Mouse (Mus musculus): ENCODE measurements at regions not wholly inside any gene's neighbourhood (a gene's known extent, or its start where the extent isn't known, plus 50 kb on each side); places are given as distances from the start of the nearest gene placed in this dataset.

DNA sequence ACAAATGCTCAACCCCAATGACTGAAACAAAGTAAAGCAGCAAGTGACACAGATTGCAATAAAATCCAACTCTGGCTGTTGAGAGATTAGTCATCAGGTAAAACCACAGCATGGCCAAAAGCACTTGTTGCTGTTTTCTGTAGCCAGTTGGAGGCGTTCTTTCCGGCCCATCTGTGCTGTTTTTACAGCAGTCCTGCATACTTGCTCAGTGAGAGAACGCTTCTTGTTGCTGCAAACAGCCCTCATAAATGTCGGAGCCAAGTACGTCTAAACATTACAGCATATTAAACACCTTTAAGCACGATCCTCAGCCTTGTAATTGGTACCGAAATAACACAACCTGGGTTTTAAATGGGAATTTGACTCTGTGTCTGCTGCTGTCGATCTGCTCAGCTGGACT, 65.6 kb upstream of the Hs3st3a1 start:
- no peak for DNase-seq (ENCODE audit: low spot score in 2 of 2)

GRCm38 (mm10) chr11:64335456-64335855, 99.7 kb upstream of the Hs3st3a1 start:
- no peak for DNase-seq (ENCODE audit: low spot score in 2 of 2)

- DNase-seq (ENCODE audit: low spot score in 2 of 2) = no peak
These were observed 102.7 kb upstream of the Hs3st3a1 start for GRCm38 (mm10) chr11:64332406-64332805.

GRCm38 (mm10) chr11:64331811-64332210, 103.3 kb upstream of the Hs3st3a1 start:
- DNase-seq (ENCODE audit: low spot score in 2 of 2) = no peak

- DNase-seq (ENCODE audit: low spot score in 2 of 2) = no peak
These were observed 106.0 kb upstream of the Hs3st3a1 start for GRCm38 (mm10) chr11:64329129-64329528.

DNA sequence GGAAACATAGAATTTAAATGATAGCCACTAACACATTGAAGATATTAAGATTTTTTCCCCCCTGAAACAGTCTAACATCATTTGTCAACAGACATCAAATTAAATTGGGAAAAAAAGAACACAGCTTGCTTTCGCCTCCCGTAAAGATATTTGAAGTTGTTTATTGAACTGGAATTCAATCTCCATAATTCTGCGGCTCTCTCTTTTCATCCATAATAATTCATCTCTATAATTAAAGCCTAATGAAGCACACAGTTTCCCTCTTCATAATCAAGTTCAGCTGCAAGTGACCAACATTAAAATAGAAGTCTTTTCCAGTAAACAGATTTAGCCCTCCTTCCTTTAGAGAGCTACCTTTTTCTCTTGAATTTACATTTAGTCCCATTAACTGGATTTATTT, 107.4 kb upstream of the Hs3st3a1 start:
- DNase-seq (ENCODE audit: low spot score in 2 of 2) = no peak

DNA sequence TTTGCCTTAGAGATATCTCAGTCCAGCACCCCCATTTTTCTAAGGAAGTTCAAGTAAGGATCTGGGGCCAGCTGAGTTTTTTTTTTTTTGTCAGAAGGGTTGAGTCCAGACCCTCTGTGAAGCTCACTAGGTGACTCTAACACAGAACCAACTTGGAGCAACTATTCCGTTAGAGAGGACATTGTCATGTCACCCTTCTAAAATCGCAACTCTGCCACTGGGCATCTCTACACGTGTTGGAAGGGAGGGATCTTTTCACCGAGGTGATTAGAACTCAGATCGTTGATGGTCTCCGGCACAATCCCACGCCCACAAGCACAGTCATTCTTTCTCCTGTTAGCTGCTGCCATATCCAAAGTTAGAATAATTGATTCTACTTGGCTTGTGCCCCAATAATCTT, 108.5 kb upstream of the Hs3st3a1 start:
- DNase-seq (ENCODE audit: low spot score in 2 of 2) = no peak

DNA sequence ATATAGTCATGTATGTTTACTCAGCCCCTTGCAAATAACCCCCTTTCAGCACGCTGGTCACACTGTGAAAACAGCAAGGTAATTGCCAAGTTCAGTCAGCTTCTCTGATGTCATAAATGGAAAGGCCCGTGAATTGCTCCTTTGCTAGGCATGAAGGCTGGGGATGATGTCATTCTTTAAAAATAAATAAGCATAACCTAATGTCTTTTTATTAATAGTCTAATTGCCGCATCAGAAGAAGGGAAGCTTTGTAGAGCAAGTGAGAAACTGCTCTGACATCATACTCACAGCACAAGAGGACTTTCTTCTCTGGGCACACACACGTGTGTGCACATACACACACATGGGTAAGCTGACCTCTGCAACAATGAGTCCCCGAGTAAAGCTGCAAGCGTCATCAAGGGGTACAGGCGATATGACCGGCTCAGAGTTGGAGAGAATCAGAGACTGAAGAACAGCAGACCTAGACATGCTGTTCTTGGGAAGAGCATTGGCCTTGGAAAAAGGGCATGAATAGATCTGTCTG, 113.2 kb upstream of the Hs3st3a1 start:
- no peak for DNase-seq (ENCODE audit: low spot score in 2 of 2)

- DNase-seq (ENCODE audit: low spot score in 2 of 2) = no peak
These were observed 117.7 kb upstream of the Hs3st3a1 start for GRCm38 (mm10) chr11:64317458-64317857.

DNA sequence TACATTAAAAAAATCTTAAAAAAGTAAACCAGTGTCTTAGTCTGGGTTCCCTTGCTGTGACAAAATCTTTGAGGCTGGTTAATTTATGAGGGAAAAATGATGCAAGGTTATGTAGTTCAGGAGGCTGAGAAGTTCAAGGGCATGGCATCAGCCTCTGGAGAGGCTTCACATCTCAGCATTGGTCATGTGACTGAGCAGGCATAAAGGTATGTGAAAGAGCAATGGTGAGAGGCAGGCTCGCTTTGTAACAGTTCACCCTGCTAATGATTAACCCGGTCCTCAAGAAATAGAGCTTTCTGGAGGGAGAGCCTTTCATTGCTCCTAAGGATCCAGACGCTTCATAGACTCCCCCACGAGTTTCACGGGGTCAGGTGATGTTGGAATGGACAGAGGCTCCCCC, 120.1 kb upstream of the Hs3st3a1 start:
- DNase-seq (ENCODE audit: low spot score in 2 of 2) = no peak

- DNase-seq (ENCODE audit: low spot score in 2 of 2) = no peak
These were observed 121.9 kb upstream of the Hs3st3a1 start for GRCm38 (mm10) chr11:64313241-64313640.

- DNase-seq (ENCODE audit: low spot score in 2 of 2) = no peak
These were observed 125.3 kb upstream of the Hs3st3a1 start for GRCm38 (mm10) chr11:64309881-64310280.

GRCm38 (mm10) chr11:64297825-64298224, 137.3 kb upstream of the Hs3st3a1 start:
- no peak for DNase-seq (ENCODE audit: low spot score in 2 of 2)

- no peak for DNase-seq (ENCODE audit: low spot score in 2 of 2)
These were observed 146.9 kb upstream of the Hs3st3a1 start for GRCm38 (mm10) chr11:64288236-64288635.

DNA sequence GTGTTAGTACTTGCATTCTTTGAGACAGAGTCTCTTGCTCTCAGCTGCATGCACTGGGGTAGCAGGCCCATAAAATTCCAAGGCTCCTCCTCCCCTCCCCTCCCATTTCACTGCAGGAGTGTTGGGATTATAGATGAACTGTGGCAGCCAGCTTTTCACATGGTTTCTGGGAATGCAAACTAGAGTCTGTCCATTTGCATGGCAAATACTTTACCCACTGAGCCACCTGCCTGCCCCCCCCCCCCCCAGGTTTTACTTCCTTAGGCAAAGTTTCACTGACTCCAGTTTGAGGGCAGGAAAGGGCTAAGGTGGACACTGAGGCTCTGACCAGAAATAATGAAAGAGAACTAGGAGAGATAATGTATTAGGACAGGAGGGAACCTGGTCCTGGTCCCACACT, 147.6 kb upstream of the Hs3st3a1 start:
- DNase-seq (ENCODE audit: low spot score in 2 of 2) = no peak

DNA sequence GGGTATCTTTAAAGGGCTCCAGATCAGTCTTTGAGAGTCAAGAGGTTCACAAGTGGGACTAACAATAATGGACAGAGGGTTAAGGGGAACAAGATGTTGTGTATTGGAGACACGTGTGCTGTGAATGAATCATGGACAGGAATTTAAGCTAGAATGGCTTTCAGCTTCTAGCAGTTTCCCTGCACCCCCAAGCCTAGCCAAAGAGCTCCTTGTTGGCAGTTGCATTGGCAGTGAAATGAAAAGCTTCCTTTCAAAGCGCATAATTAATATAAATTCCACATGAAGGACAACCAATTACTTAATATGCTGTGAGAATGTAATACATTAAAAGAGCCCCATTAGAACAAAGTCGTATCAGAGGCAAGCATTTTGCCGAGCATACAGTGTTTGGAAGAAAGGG, 153.4 kb upstream of the Hs3st3a1 start:
- no peak for DNase-seq (ENCODE audit: low spot score in 2 of 2)

GRCm38 (mm10) chr11:64278259-64279003, 156.7 kb upstream of the Hs3st3a1 start:
- no peak for DNase-seq (ENCODE audit: low spot score in 2 of 2)

- DNase-seq (ENCODE audit: low spot score in 2 of 2) = no peak
These were observed 161.4 kb upstream of the Hs3st3a1 start for GRCm38 (mm10) chr11:64273726-64274125.

DNA sequence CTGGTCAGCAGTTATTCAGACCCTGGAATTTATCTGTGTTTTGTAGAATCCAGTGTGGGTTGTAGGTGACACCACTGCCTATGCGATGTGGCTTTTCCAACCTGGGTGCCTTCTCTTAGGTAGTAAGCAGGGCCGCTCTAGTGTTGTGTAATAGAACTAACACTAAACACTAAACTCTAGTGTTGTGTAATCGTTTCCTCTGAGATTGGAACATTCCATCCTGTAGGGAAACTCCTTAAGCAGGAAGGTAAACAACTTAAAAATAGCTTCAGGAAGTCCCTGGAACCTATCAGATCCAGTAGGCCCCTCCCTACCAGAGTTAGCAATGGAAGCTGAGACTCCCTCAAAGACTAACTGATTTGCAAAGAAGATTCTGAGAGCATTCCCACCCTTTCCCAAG, 161.9 kb upstream of the Hs3st3a1 start:
- DNase-seq (ENCODE audit: low spot score in 2 of 2) = no peak

- DNase-seq (ENCODE audit: low spot score in 2 of 2) = no peak
These were observed 167.0 kb upstream of the Hs3st3a1 start for GRCm38 (mm10) chr11:64268121-64268520.

- DNase-seq (ENCODE audit: low spot score in 2 of 2) = no peak
These were observed 167.6 kb upstream of the Hs3st3a1 start for GRCm38 (mm10) chr11:64267547-64267946.

- no peak for DNase-seq (ENCODE audit: low spot score in 2 of 2)
These were observed 174.5 kb upstream of the Cox10 start for GRCm38 (mm10) chr11:64253517-64254385.

DNA sequence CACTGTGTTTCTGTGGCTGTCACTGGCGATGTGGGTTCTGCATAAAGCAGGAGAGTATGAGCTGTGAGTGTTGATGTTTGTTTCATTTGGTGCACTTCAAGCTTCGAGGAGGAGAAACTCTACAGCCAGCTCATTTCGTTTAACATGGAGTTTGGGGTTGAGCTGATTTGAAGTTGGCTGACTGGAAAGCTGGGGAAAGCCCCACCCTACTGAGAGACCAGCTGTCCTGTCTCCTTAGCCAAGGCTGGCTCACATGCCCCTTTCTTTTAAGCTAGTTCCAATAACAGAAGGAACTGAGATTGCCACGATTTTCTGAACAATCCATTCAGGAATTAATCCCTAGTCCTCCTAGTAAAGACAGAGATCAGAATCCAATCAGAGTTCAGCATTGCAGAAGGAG, 157.6 kb upstream of the Cox10 start:
- no peak for DNase-seq (ENCODE audit: low spot score in 2 of 2)

All from urinary bladder, adult 18-20 months (tissue).